Mouse (Mus musculus): ENCODE data around the gene Rtn3.

- TF ChIP-seq CTCF (IDR thresholded peaks at IDR 0.05; ENCODE audit: insufficient read depth, low read depth, low read length) = no peak
- no peak for TF ChIP-seq POLR2A (IDR thresholded peaks at IDR 0.05; ENCODE audit: insufficient read depth, low read depth, low read length)
These were observed 15.7 kb upstream of the Rtn3 start for GRCm38 (mm10) chr19:7498816-7499215.

Measured in olfactory bulb, adult 2 months (tissue).